ENCODE assay signal across 8 mouse cellular contexts in genomic region chr14:54652787-54653186, GRCm38 (mm10). TPM values are rescaled to one million over a fixed set of nuclear protein-coding genes. Genes with fewer than 3 reads are reported as not detected.
DNase-seq lines count a peak whose midpoint lies in the region; ATAC-seq and TF ChIP-seq lines count a peak whose summit lies in the region.

No protein-coding gene starts in this region.

- H3K4me2 ChIP-seq in forebrain, embryonic 16.5 days (ENCODE audit: low read length): peak overlapping the region; percentile 80
- H3K4me2 ChIP-seq in liver, embryonic 15.5 days: peak overlapping the region; percentile 77

- no peaks in the 10 kb centered on the region for H3K9me3 ChIP-seq in forebrain, embryonic 16.5 days (ENCODE audit: control insufficient read depth, low read length)
- H3K9me3 ChIP-seq in liver, embryonic 15.5 days (replicated peaks): no peaks in the 10 kb centered on the region

- H3ac ChIP-seq in C2C12 (ENCODE audit: control insufficient read depth, insufficient read length, low read depth): peak overlapping the region; percentile 41

- H3K9ac ChIP-seq in forebrain, embryonic 16.5 days (replicated peaks; ENCODE audit: low read depth, low read length): peak overlapping the region; percentile 85
- peak overlapping the region; percentile 61 for H3K9ac ChIP-seq in liver, embryonic 15.5 days

- H3K79me2 ChIP-seq in C2C12 (ENCODE audit: control insufficient read depth, insufficient read depth): peaks cover 56% of the 10 kb centered on the region

- intact Hi-C loops in gastrocnemius, adult 2 months (cut with DNase I): loop anchor here (5.0 kb wide), 1 partner anchor 35 kb away; the partner anchor contains the start of genes 1700123O20Rik and Acin1
- intact Hi-C loops in gastrocnemius, postnatal 14 days (cut with DNase I; ENCODE audit: low total_unique reads): loop anchor here (5.0 kb wide), 1 partner anchor 50 kb away; no protein-coding TSS in a partner anchor

- H3K36me3 ChIP-seq in C2C12 (ENCODE audit: control insufficient read depth, insufficient read depth): peaks cover 67% of the 10 kb centered on the region
- H3K36me3 ChIP-seq in forebrain, embryonic 16.5 days (ENCODE audit: control insufficient read depth, insufficient read depth): peaks cover 33% of the 10 kb centered on the region
- H3K36me3 ChIP-seq in liver, embryonic 15.5 days (replicated peaks): peaks cover 81% of the 10 kb centered on the region

- 0 out of 2 replicates have a peak, but pooled peaks have one; percentile 7 for ATAC-seq in forebrain, embryonic 16.5 days
- no peak for ATAC-seq in liver, embryonic 15.5 days (ENCODE audit: insufficient read depth)
- ATAC-seq in megakaryocyte-erythroid progenitor cell, adult 5-6 weeks (replicated peaks; ENCODE audit: low FRiP score, low TSS enrichment, poor library complexity, severe bottlenecking): no peak

- no peak for TF ChIP-seq CTCF in gastrocnemius, adult 2 months (IDR thresholded peaks at IDR 0.05)
- TF ChIP-seq CTCF in C2C12 (IDR thresholded peaks at IDR 0.05; ENCODE audit: control insufficient read depth, insufficient read depth, insufficient read length): no peak

- peaks cover 50% of the 10 kb centered on the region for H3K4me1 ChIP-seq in forebrain, embryonic 16.5 days (replicated peaks; ENCODE audit: control insufficient read depth, insufficient read depth, low read length)
- H3K4me1 ChIP-seq in liver, embryonic 15.5 days (replicated peaks): peaks cover 42% of the 10 kb centered on the region

- H3K4me3 ChIP-seq in gastrocnemius, adult 2 months: peak overlapping the region; percentile 90
- H3K4me3 ChIP-seq in C2C12 (ENCODE audit: insufficient read depth, poor library complexity, severe bottlenecking): peak overlapping the region; percentile 79
- H3K4me3 ChIP-seq in forebrain, embryonic 16.5 days (replicated peaks; ENCODE audit: low read length): peak overlapping the region; percentile 73
- peak overlapping the region; percentile 66 for H3K4me3 ChIP-seq in liver, embryonic 15.5 days (replicated peaks)

- peak overlapping the region; percentile 87 for H3K27ac ChIP-seq in gastrocnemius, adult 2 months
- H3K27ac ChIP-seq in forebrain, embryonic 16.5 days (ENCODE audit: low read length): peak overlapping the region; percentile 90
- peak overlapping the region; percentile 81 for H3K27ac ChIP-seq in liver, embryonic 15.5 days (replicated peaks)

- 0% methylated on average over 7 of the region's 7 CpGs for WGBS in forebrain, embryonic 16.5 days
- WGBS in liver, embryonic 15.5 days (ENCODE audit: insufficient replicate concordance): 2% methylated on average over 7 of the region's 7 CpGs

- H3K27me3 ChIP-seq in C2C12 (ENCODE audit: control insufficient read depth, insufficient read depth, insufficient read length): no peaks in the 10 kb centered on the region
- no peaks in the 10 kb centered on the region for H3K27me3 ChIP-seq in forebrain, embryonic 16.5 days (replicated peaks; ENCODE audit: control insufficient read depth, insufficient read depth, low read length)
- no peaks in the 10 kb centered on the region for H3K27me3 ChIP-seq in liver, embryonic 15.5 days

- DNase-seq in gastrocnemius, adult 2 months: no peak
- no peak for DNase-seq in gastrocnemius, postnatal 14 days
- no peak for DNase-seq in layer of hippocampus, adult 9-11 months
- no peak for DNase-seq in lung, postnatal 25 days (ENCODE audit: low spot score)

- H3K79me3 ChIP-seq in C2C12 (ENCODE audit: low read depth): peaks cover 39% of the 10 kb centered on the region

TF ChIP-seq in C2C12, 6 proteins besides CTCF, POLR2A, EP300 and RAD21:
- TF ChIP-seq MYOG (IDR thresholded peaks at IDR 0.05; ENCODE audit: control insufficient read depth, extremely low read depth, insufficient read length): no peak
- TF ChIP-seq FOSL1 (IDR thresholded peaks at IDR 0.05; ENCODE audit: insufficient read depth, low read length, poor library complexity, severe bottlenecking): no peak
- TF ChIP-seq USF1 (IDR thresholded peaks at IDR 0.05; ENCODE audit: low read depth): no peak
- no peak for TF ChIP-seq CEBPB (IDR thresholded peaks at IDR 0.05; ENCODE audit: low read depth)
- no peak for TF ChIP-seq MYOD1 (IDR thresholded peaks at IDR 0.05; ENCODE audit: control insufficient read depth, insufficient read length, low read depth)
- no peak for TF ChIP-seq MAX (IDR thresholded peaks at IDR 0.05)

RNA-seq across cellular contexts. Expression of gene Cdh24, which starts 11.6 kb away (rescaled TPM):
- total RNA-seq in gastrocnemius, adult 2 months (2021): under 1 TPM; 0.46 to 0.53 TPM
- total RNA-seq in gastrocnemius, postnatal 14 days (2021): under 1 TPM; 0.53 to 0.55 TPM
- polyA plus RNA-seq in C2C12 (2012; fragmentation: generic; extraction: Trizol): 4.6 TPM
- polyA plus RNA-seq in forebrain, embryonic 16.5 days (2015; fragmentation: Nextera tagmentation; extraction: Ambion mirVana): 5.1 and 8.1 TPM in 2 replicates
- polyA plus RNA-seq in liver, embryonic 15.5 days (2015; fragmentation: Nextera tagmentation; extraction: Ambion mirVana): 0.16 and 0.35 TPM in 2 replicates
- total RNA-seq in megakaryocyte-erythroid progenitor cell, adult 5-6 weeks (2014; fragmentation: Nextera tagmentation): 2.3 and 2.5 TPM in 2 replicates
- total RNA-seq in megakaryocyte-erythroid progenitor cell, adult 5-6 weeks (2017): 0.15 and 1.7 TPM in 2 replicates

RNA-seq across cellular contexts. Expression of gene Gm17606, which starts 12.0 kb away (rescaled TPM):
- not detected for total RNA-seq in gastrocnemius, adult 2 months (2021)
- total RNA-seq in gastrocnemius, postnatal 14 days (2021): not detected
- not detected for polyA plus RNA-seq in C2C12 (2012; fragmentation: generic; extraction: Trizol)
- polyA plus RNA-seq in forebrain, embryonic 16.5 days (2015; fragmentation: Nextera tagmentation; extraction: Ambion mirVana): 1.4 TPM in 1 of 2 replicates, not detected in the other
- not detected in 2 replicates for polyA plus RNA-seq in liver, embryonic 15.5 days (2015; fragmentation: Nextera tagmentation; extraction: Ambion mirVana)
- total RNA-seq in megakaryocyte-erythroid progenitor cell, adult 5-6 weeks (2014; fragmentation: Nextera tagmentation): not detected in 2 replicates
- not detected in 2 replicates for total RNA-seq in megakaryocyte-erythroid progenitor cell, adult 5-6 weeks (2017)

RNA-seq across cellular contexts. Expression of gene Psmb11, which starts 31.6 kb away (rescaled TPM):
- total RNA-seq in gastrocnemius, adult 2 months (2021): not detected
- not detected for total RNA-seq in gastrocnemius, postnatal 14 days (2021)
- polyA plus RNA-seq in C2C12 (2012; fragmentation: generic; extraction: Trizol): 0.01 TPM
- polyA plus RNA-seq in forebrain, embryonic 16.5 days (2015; fragmentation: Nextera tagmentation; extraction: Ambion mirVana): not detected in 2 replicates
- polyA plus RNA-seq in liver, embryonic 15.5 days (2015; fragmentation: Nextera tagmentation; extraction: Ambion mirVana): not detected in 2 replicates
- 0.45 TPM in 1 of 2 replicates, not detected in the other for total RNA-seq in megakaryocyte-erythroid progenitor cell, adult 5-6 weeks (2014; fragmentation: Nextera tagmentation)
- not detected in 2 replicates for total RNA-seq in megakaryocyte-erythroid progenitor cell, adult 5-6 weeks (2017)

RNA-seq across cellular contexts. Expression of gene 1700123O20Rik, which starts 33.2 kb away (rescaled TPM):
- total RNA-seq in gastrocnemius, adult 2 months (2021): 10 to 100 TPM in 1 of 2 experiments, 1 to 10 TPM in 1; 7.0 to 11.0 TPM
- 10 to 100 TPM; 10.1 to 11.8 TPM for total RNA-seq in gastrocnemius, postnatal 14 days (2021)
- 40.0 TPM for polyA plus RNA-seq in C2C12 (2012; fragmentation: generic; extraction: Trizol)
- polyA plus RNA-seq in forebrain, embryonic 16.5 days (2015; fragmentation: Nextera tagmentation; extraction: Ambion mirVana): 72.8 and 76.3 TPM in 2 replicates
- 39.3 and 39.5 TPM in 2 replicates for polyA plus RNA-seq in liver, embryonic 15.5 days (2015; fragmentation: Nextera tagmentation; extraction: Ambion mirVana)
- 37.1 and 42.0 TPM in 2 replicates for total RNA-seq in megakaryocyte-erythroid progenitor cell, adult 5-6 weeks (2014; fragmentation: Nextera tagmentation)
- 42.4 and 58.4 TPM in 2 replicates for total RNA-seq in megakaryocyte-erythroid progenitor cell, adult 5-6 weeks (2017)

RNA-seq across cellular contexts. Expression of gene Acin1, which starts 33.9 kb away (rescaled TPM):
- 10 to 100 TPM; 75.5 to 81.7 TPM for total RNA-seq in gastrocnemius, adult 2 months (2021)
- 10 to 100 TPM; 68.1 to 73.8 TPM for total RNA-seq in gastrocnemius, postnatal 14 days (2021)
- polyA plus RNA-seq in C2C12 (2012; fragmentation: generic; extraction: Trizol): 107 TPM
- polyA plus RNA-seq in forebrain, embryonic 16.5 days (2015; fragmentation: Nextera tagmentation; extraction: Ambion mirVana): 141 and 150 TPM in 2 replicates
- 47.3 and 48.7 TPM in 2 replicates for polyA plus RNA-seq in liver, embryonic 15.5 days (2015; fragmentation: Nextera tagmentation; extraction: Ambion mirVana)
- total RNA-seq in megakaryocyte-erythroid progenitor cell, adult 5-6 weeks (2014; fragmentation: Nextera tagmentation): 222 and 244 TPM in 2 replicates
- total RNA-seq in megakaryocyte-erythroid progenitor cell, adult 5-6 weeks (2017): 267 and 293 TPM in 2 replicates
